Mouse (Mus musculus): ENCODE data around the gene Ppp3ca.

Gene Ppp3ca

DNA sequence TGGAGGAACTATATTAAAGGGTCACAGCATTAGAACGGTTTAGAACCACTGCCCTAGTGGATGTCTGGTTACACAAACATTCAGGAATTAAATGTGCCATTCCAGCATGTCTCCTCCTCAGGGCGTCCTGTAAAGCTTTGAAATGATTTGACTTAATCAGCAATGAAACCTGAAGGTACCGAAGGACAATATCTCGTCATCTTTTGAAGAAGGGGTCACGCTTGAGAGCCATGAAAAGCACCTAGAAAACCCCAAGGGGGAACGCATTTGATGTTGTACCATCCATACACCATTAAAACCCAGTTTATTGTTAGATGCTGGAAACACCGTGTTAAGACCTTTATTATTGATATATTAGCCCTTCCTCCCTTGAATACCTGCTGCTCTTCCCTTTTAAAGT lies 36.8 kb downstream of the Ppp3ca start:
- no peak for TF ChIP-seq POU5F1 (IDR thresholded peaks at IDR 0.05; ENCODE audit: borderline replicate concordance, low read length)
- TF ChIP-seq CTCF (conservative IDR thresholded peaks at IDR 0.05; ENCODE audit: low read length), result no peak
- TF ChIP-seq NANOG (IDR thresholded peaks at IDR 0.05; ENCODE audit: borderline replicate concordance, low read length), result no peak
- no peaks in the 10 kb centered on the region for H3K36me3 ChIP-seq (ENCODE audit: insufficient read depth, low read length)
- no peaks in the 10 kb centered on the region for H3K9me3 ChIP-seq (ENCODE audit: low read length)
- no peaks in the 10 kb centered on the region for H3K27me3 ChIP-seq (ENCODE audit: insufficient read depth, low read length)
- peaks cover 24% of the 10 kb centered on the region for H3K4me1 ChIP-seq (replicated peaks; ENCODE audit: low read depth, low read length)
- no peak overlapping the region for H3K4me3 ChIP-seq (replicated peaks; ENCODE audit: low read length)

DNA sequence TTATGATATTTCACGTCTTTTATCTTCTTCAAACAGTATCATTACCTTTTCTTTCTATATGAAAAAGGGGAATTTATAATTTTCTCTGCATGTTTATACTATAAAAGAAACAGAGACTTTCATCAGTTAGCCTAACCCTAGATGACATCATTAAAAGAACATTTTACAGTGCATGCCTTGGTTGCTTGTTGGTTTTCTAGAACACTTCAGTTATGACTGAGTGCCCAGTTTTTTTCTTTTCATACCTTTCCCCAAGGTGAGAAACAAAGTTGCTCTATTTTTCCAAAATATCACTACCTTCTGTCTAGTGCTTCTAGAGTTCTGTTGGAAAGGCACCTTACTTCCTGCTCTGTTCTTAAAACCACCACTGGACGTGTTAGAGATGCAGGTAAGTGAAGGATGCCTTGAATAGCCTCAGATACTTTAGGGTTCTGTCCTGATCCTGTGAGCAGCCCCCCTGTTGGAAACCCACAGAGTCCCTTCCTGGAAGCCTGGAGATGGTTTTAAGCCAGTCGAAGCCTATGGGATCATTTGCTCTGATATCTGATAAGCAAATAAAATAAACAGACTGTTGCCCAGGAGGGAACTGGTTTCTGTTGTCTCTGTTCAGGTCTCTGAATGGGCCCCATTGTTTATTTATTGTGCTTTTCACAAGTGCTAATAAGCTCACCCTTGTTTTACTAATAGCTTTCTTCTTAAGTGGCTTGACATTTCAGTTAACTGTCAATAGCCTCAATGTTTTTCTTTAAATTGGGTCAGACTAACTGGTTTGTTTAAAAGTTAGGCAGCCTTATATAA lies 37.5 kb downstream of the Ppp3ca start:
- peaks cover 24% of the 10 kb centered on the region for H3K4me1 ChIP-seq (replicated peaks; ENCODE audit: low read depth, low read length)

DNA sequence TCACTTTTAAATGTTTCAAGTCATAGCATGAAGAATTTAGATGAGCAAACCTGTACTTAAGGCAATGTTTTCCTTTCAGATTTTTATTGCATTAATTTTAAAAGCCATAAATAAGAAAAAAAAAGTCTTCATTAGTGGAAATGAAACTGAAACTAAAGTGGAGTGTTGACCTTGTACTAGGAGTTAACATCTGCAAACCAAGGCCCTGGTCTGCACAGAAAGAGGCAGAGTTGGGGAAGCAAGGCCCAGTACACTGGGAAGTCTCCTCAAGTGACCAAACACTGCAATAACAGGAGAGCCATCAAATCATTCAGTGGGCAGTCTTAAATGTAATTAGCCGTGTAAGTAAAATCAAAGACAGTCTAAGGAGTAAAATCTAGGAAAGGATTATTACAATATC lies 38.3 kb downstream of the Ppp3ca start:
- no peaks in the 10 kb centered on the region for H3K27me3 ChIP-seq (ENCODE audit: insufficient read depth, low read length)
- no peak for TF ChIP-seq POU5F1 (IDR thresholded peaks at IDR 0.05; ENCODE audit: borderline replicate concordance, low read length)
- no peak for TF ChIP-seq CTCF (conservative IDR thresholded peaks at IDR 0.05; ENCODE audit: low read length)
- TF ChIP-seq NANOG (IDR thresholded peaks at IDR 0.05; ENCODE audit: borderline replicate concordance, low read length), result no peak
- H3K36me3 ChIP-seq (ENCODE audit: insufficient read depth, low read length), result no peaks in the 10 kb centered on the region
- H3K9me3 ChIP-seq (ENCODE audit: low read length), result no peaks in the 10 kb centered on the region
- H3K4me3 ChIP-seq (replicated peaks; ENCODE audit: low read length), result no peak overlapping the region
- H3K4me1 ChIP-seq (replicated peaks; ENCODE audit: low read depth, low read length), result peaks cover 24% of the 10 kb centered on the region

More for the DNA sequence above, 37.5 kb downstream of the Ppp3ca start:
- TF ChIP-seq NANOG (IDR thresholded peaks at IDR 0.05; ENCODE audit: borderline replicate concordance, low read length), result no peak; the same call in 1 of the 2 replicates
- no peak for TF ChIP-seq CTCF (conservative IDR thresholded peaks at IDR 0.05; ENCODE audit: low read length)
- no peak for TF ChIP-seq POU5F1 (IDR thresholded peaks at IDR 0.05; ENCODE audit: borderline replicate concordance, low read length)
- H3K27me3 ChIP-seq (ENCODE audit: insufficient read depth, low read length), result no peaks in the 10 kb centered on the region
- no peak overlapping the region for H3K4me3 ChIP-seq (replicated peaks; ENCODE audit: low read length)
- no peaks in the 10 kb centered on the region for H3K36me3 ChIP-seq (ENCODE audit: insufficient read depth, low read length)
- H3K9me3 ChIP-seq (ENCODE audit: low read length), result no peaks in the 10 kb centered on the region

DNA sequence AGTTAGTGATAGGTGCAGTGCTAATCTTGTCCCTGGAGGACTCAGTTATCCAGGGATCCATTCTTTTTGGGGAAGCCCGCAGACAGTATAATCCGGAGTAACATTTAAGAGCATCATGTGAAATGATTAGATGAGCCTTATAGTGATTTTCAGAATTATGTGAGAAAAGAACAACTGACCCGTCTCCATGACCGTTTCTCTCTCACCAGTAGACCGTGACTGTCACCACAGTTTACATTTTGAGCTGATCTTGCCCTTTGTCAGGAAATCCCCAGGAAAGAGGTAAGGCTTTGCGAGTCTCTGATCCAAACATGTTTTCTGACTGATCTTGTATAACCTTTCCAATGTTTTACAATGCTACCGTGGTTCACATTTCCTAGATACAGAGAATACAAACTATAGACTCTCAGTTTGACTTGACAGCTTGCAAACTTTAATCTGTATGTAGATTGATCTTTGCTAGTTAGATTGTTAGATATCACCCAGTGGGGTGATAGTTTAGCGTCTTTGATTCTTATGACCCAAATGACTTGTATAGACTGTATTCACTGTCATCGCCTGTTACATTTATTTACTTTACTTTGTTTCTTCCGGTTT lies 40.5 kb downstream of the Ppp3ca start:
- H3K36me3 ChIP-seq (ENCODE audit: insufficient read depth, low read length), result no peaks in the 10 kb centered on the region
- peaks cover 8% of the 10 kb centered on the region; the same call in 1 of the 2 replicates for H3K4me1 ChIP-seq (replicated peaks; ENCODE audit: low read depth, low read length)
- H3K27me3 ChIP-seq (ENCODE audit: insufficient read depth, low read length), result no peaks in the 10 kb centered on the region
- no peaks in the 10 kb centered on the region for H3K9me3 ChIP-seq (ENCODE audit: low read length)
- H3K4me3 ChIP-seq (replicated peaks; ENCODE audit: low read length), result no peak overlapping the region
- no peak for TF ChIP-seq POU5F1 (IDR thresholded peaks at IDR 0.05; ENCODE audit: borderline replicate concordance, low read length)
- TF ChIP-seq NANOG (IDR thresholded peaks at IDR 0.05; ENCODE audit: borderline replicate concordance, low read length), result no peak
- TF ChIP-seq CTCF (conservative IDR thresholded peaks at IDR 0.05; ENCODE audit: low read length), result no peak

DNA sequence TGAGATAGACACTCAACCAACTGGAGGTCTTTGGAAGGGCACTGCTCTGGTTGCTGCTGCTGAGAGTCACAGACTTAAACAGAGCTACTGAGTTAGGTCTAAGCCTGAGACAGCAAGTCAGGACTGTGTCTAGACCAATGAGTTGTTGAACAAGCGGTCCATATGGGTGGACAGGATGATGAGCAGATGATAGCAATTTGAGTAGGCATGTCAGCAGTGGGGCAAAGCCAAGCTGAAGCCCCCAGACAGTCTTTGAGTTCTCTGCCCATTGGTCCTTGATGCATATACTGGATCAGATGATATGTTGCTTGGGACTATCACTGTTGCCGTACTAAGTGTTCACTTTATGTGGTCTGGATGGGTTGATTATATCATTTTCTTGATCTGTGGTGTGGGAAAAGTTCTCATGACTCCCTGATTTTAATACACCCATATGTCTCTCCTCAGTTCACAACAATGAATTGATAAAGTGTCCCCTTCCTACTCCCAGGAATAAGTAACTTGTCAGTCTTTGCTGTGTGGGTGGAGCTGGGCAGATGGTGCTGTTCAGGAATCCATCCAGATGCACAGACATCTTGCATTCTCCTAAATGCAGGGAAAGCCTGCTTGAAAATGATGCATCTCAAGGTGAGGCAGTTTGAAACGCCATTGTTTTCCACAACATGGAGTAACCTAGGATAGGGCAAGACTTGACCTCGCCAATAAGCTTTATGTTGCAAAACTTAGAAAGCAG lies 44.5 kb downstream of the Ppp3ca start:
- TF ChIP-seq NANOG (IDR thresholded peaks at IDR 0.05; ENCODE audit: borderline replicate concordance, low read length) (no peak), POU5F1 (IDR thresholded peaks at IDR 0.05; ENCODE audit: borderline replicate concordance, low read length) (no peak), CTCF (conservative IDR thresholded peaks at IDR 0.05; ENCODE audit: low read length) (no peak)
- H3K27me3 ChIP-seq (ENCODE audit: insufficient read depth, low read length), result no peaks in the 10 kb centered on the region
- no peak overlapping the region for H3K4me3 ChIP-seq (replicated peaks; ENCODE audit: low read length)
- no peaks in the 10 kb centered on the region for H3K36me3 ChIP-seq (ENCODE audit: insufficient read depth, low read length)
- no peaks in the 10 kb centered on the region for H3K4me1 ChIP-seq (replicated peaks; ENCODE audit: low read depth, low read length)
- H3K9me3 ChIP-seq (ENCODE audit: low read length), result no peaks in the 10 kb centered on the region

DNA sequence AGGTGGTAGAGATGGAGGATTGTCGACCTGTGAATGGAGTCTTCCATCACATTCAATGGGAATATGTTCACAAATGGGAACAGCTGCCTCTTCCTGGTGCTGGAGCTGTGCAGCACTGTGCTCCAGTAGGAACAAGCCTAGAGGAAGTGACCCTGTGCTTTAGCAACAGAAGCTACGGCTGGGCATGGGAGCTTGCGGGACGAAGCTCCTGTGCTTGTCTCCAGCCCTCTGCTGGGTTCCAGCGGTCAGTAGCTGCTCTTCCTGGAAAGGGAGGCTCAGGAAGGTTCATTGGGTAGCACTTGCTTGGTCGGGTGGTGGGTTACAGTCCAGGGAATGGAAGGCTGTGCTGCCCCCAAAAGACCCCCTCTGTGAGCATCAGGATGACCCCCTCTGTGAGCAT lies 46.3 kb downstream of the Ppp3ca start:
- Histone ChIP-seq H3K4me3 (replicated peaks; ENCODE audit: low read length) (no peak overlapping the region), H3K4me1 (replicated peaks; ENCODE audit: low read depth, low read length) (no peaks in the 10 kb centered on the region; the same call in 1 of the 2 replicates), H3K36me3 (ENCODE audit: insufficient read depth, low read length) (no peaks in the 10 kb centered on the region), H3K27me3 (ENCODE audit: insufficient read depth, low read length) (no peaks in the 10 kb centered on the region), H3K9me3 (ENCODE audit: low read length) (no peaks in the 10 kb centered on the region)
- TF ChIP-seq NANOG (IDR thresholded peaks at IDR 0.05; ENCODE audit: borderline replicate concordance, low read length), result no peak

DNA sequence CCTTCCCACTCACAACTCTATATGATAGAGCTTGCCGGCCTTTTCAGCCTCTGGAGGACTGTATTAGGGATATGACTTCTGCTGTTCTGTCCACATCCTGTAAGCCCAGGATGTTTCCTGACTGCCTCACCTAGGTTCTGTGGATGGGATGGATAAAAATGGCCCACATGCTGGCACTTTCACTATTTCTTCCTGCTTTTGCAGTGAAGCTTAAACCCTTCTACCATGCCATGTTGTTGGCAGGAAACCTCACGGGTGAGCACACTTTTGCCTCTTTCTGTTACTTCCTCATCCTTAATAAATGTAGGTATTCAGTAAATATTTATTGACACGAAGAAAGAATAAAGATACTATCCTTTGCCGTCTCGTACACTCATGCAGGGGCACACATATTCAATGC lies 48.5 kb downstream of the Ppp3ca start:
- TF ChIP-seq POU5F1 (IDR thresholded peaks at IDR 0.05; ENCODE audit: borderline replicate concordance, low read length) (no peak), CTCF (conservative IDR thresholded peaks at IDR 0.05; ENCODE audit: low read length) (no peak), NANOG (IDR thresholded peaks at IDR 0.05; ENCODE audit: borderline replicate concordance, low read length) (no peak)
- no peaks in the 10 kb centered on the region for H3K9me3 ChIP-seq (ENCODE audit: low read length)
- H3K36me3 ChIP-seq (ENCODE audit: insufficient read depth, low read length), result no peaks in the 10 kb centered on the region
- no peak overlapping the region for H3K4me3 ChIP-seq (replicated peaks; ENCODE audit: low read length)
- H3K4me1 ChIP-seq (replicated peaks; ENCODE audit: low read depth, low read length), result no peaks in the 10 kb centered on the region; the same call in 1 of the 2 replicates
- no peaks in the 10 kb centered on the region for H3K27me3 ChIP-seq (ENCODE audit: insufficient read depth, low read length)

DNA sequence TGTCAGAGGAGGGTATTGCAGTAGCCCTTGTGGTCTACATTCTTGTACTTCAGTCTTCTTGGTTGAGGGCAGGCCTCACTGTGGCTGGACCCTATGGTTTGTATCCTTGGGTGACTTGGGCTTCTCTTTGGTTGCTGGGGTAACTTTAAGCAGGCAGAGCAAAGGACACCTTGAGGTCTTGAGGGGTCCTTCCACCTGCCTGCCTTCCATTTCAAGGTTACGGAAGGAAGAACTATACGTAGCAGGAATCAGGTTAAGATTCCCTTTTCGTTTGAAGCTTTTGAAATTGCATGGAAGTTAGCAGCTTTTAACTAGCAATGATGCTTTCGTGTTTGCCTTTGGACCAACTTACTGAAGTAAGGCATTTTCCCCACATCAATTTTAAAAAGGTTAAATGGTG lies 51.3 kb downstream of the Ppp3ca start:
- no peak for TF ChIP-seq NANOG (IDR thresholded peaks at IDR 0.05; ENCODE audit: borderline replicate concordance, low read length)
- Histone ChIP-seq H3K27me3 (ENCODE audit: insufficient read depth, low read length) (no peaks in the 10 kb centered on the region), H3K36me3 (ENCODE audit: insufficient read depth, low read length) (no peaks in the 10 kb centered on the region), H3K4me3 (replicated peaks; ENCODE audit: low read length) (no peak overlapping the region), H3K9me3 (ENCODE audit: low read length) (no peaks in the 10 kb centered on the region; the same call in 1 of the 2 replicates), H3K4me1 (replicated peaks; ENCODE audit: low read depth, low read length) (no peaks in the 10 kb centered on the region; the same call in 1 of the 2 replicates)
